Mouse (Mus musculus) cerebellum, postnatal 10 days (tissue): ENCODE measurements around the gene Btbd9.
"Not testable (repeated sequence)": the region's sequence is repeated elsewhere in the genome, so short reads cannot be mapped to it uniquely, and the experiment has no call there.

ENCODE experiments used
- DNase-seq, 2 experiments: peaks; one replicate each; pipeline ENCODE4 v3.0.0; 2021; ENCODE audit warnings: mixed read lengths in 2 of 2

Gene Btbd9

DNA sequence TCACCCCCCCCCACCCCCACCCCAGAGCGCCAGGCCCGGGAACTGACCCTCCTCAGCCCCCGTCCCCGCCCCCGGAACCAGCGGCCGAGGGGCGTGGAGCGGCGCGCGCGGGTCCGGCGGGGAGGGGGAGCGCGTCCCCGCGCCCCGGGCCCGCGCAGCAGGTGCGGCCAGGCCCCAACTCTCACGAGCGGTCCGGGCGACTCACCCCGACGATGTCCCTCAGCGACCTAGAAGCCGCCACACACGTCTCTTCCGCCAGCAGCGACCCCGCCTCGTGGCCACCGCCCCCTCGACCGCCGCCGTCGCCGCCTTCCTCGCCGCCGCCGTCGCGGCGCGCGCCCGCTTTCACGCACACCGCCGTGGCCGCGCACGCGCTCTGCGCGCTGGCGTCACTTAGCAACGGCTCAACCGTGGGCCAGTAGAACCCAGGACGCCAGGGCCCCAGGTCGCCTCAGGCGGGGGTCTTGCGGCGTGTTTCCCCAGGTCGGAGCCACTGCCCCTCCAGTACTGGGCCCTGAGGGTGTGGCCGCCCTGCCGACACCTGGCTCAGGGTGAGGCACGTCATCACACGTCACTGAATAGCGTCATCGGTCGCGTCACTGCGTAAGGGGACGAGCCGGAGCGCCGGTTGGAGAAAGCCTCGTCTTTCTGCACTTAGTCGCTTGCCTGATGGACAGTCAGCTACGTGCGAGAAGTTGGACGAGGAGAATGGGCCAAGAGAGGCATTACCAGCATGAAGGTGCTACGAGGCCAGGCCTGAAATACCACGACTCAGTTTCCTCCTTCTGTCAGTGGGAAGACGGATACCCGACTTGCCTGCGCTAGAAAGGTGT, at the start of gene Btbd9:
TSS of gene Btbd9 (minus strand) at position 548 of the 833 bp plus-strand sequence.
- DNase-seq = peak; percentile 97 to 98

DNA sequence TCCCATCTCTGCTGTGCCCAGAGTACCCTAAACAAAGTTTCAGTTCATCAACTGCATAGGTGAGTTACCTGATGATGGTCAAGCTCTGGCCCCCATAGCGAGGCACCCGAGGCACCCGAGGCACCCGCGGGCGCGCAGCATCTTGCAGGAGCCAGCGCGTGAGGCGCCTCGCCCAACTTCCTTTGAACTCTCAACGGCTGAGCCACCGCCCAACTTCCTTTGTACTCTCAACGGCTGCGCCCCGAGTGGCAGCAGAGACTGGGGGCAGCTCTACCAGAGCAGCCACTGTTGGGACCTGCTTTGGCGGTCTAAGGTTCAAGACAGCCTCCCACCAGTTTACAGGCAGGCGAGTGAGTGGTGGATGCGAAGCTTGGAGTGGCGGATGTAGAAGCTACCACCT, 47.8 kb upstream of the Btbd9 start, which contains the start of gene Dnah8:
TSS of gene Dnah8 (plus strand) at position 223 of the 400 bp plus-strand sequence.
- not testable (repeated sequence) for DNase-seq

DNA sequence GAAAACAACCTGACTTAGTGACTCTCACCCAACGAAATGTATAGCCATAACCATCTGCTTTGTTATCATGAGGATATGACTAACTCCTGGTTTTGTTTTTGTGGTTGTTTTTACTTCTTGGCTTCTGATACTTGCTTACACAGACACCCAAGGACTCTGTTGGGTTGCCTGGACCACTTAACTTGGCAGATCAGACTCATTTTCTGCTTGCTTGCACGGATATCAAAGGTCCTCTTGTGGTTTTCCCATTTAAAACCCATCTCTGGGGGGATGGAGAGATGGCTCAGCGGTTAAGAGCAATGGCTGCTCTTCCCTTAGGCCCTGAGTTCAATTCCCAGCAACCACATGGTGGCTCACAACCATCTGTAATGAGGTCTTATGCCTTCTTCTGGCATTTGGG, 46.9 kb upstream of the Btbd9 start:
- no peak for DNase-seq

DNA sequence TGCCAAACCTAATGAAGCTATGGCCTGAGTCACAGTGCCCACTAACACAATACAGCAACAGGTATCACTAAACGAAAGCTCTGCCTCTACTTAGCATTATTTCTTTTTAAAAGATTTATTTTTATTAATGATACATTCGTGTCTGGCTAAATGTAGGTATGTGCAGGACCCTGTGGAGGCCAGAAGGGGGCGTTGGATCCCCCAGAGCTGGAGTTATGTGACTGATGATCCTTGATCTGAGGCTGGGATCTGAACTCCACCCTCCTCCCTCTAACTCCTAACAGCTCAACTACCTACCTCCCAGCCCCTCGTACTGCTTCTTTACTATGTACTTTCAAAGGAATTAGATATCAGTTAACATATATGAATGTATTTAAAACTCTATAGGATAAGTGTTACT, 45.2 kb upstream of the Btbd9 start:
- no peak for DNase-seq

DNA sequence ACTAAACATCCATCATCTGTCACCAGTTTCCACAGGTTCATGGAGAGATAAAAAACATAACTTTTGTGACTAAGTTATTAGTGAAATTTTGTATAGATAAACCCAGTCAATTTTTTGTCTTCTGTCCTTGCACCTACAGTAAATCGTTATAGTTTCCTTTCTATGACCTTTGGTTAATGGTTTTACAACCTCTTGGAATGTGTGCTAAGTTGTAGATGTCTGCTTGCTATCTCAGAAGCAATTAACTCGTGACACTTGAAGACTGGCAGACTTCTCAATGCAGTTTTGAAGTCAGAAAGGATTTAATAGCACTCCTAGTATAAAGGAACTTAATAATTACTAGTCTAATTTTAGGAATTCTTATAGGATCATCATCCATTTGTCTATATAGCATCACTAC, 44.3 kb upstream of the Btbd9 start:
- no peak for DNase-seq

DNA sequence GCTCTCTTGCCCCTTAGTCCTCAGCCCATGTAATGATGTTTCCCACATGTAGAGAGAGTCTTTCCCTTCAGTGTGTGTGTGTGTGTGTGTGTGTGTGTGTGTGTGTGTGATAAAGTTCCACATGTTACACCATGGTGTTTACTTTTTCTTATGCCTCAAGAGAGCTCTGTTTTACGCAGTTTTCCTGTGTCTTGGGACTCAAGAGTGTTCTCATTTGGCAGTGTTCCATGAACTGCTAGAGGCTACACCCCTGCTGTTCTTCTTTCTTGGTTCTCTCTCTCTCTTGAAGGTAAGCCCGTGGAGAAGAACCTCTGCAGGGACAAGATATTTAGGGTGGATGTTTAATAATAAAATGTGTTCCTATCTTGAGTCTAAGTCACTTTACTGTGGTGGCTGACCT, 42.9 kb upstream of the Btbd9 start:
- no peak for DNase-seq

DNA sequence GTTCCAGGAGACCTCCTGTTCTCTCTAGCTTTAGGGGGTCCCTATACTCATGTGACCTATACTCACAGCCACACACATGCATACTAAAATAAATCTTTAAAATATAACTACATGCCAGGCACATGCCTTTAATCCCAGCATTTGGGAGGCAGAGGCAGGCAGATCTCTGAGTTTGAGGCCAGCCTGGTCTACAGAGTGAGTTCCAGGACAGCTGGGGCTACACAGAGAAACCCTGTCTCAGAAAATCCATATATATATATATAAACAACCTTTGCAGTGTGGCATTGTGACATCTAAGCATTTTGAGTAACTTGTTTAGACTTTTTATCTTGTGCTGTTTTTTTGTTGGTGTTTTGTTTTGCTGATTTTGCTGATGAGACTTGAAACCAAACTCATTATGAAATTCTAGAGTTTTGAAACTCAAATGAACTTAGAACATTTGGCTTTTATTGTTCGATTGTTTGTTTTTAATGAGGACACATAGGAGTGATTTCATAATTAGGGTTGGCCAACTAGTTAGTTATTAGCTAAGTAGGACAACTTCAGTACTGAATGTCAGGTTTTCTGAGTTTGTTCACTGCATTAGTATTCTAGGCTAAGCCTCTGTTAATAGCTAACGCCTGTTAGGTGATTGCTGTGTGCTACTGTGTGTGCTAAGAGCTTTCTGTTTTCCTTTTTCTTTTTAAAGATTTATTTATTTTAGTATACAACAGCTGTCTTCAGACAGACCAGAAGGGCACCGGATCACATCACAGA, 42.0 kb upstream of the Btbd9 start:
- no peak for DNase-seq

DNA sequence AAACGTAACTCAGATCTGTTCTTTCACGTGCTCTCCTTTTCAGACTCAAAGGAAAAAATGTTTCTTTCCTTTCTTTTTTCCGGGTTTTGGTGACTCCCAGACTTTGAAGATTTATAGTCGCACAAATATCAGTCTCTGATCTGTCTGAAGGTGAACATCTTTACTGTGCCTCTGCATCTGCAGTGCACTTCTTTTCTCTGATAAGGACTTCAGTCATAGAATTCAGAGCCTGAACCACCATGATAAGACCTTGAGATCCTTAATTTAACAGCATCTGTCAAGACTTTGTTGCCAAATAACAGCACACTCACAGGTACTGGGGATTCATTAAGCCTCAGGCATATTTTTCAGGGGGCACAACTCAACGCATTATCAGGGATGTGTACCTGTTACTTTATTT, 39.9 kb upstream of the Btbd9 start:
- DNase-seq = no peak

DNA sequence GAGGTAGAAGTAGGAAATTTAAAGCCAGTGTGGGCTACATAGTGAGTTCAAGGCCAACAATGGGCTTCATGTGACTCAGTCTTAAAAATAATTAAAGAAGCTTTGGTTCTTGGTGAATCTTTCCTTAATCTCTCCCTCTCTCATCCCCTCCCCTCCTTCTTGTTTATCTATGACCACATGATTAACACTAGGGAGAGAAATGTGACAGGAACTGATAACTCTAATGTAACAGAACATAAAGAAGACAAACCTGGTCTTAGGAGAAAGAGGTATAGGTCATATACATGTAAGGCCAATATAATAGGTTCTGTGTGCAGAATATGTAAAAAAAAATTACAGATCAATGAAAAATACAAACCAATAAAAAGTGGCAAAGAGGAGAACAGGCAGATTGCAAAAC, 37.1 kb upstream of the Btbd9 start:
- no peak for DNase-seq

DNA sequence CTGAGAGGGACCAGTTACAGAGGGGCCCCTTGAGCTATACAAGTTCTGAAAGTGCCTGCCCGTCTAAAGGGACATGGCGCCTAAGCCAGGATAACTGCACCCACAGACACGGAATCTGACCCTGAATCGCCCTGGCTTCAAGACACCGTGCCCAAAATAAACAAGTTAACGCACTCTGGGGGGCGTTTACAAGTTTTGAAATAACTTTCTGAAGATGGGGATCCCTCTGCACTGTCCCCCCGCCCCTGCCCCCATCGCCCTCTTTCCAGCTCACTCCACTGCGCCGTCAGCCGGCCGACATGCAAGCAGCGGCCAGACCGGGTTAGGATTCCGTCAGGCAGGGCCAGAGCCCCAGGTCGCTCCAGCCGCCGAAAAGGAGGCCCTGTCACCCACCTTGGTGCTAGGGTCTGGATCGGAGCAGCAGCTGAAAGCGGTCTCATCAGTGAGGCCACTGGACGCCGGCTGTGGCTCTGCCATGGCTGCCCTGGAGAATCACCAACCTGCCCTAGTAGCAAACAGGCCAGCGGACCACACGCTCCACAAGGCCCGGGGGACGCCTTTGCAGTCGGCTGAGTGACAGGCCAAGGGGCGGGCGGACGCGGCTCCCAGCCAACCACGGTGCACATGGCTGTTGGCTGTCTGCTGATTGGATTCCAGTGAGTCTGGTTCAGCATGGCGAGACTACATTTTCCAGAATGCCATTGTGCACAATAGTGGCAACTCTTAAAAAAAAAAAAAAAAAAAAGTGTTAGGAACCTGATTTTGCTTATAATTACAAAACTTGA, 36.0 kb upstream of the Btbd9 start:
- DNase-seq = peak; percentile 100

DNA sequence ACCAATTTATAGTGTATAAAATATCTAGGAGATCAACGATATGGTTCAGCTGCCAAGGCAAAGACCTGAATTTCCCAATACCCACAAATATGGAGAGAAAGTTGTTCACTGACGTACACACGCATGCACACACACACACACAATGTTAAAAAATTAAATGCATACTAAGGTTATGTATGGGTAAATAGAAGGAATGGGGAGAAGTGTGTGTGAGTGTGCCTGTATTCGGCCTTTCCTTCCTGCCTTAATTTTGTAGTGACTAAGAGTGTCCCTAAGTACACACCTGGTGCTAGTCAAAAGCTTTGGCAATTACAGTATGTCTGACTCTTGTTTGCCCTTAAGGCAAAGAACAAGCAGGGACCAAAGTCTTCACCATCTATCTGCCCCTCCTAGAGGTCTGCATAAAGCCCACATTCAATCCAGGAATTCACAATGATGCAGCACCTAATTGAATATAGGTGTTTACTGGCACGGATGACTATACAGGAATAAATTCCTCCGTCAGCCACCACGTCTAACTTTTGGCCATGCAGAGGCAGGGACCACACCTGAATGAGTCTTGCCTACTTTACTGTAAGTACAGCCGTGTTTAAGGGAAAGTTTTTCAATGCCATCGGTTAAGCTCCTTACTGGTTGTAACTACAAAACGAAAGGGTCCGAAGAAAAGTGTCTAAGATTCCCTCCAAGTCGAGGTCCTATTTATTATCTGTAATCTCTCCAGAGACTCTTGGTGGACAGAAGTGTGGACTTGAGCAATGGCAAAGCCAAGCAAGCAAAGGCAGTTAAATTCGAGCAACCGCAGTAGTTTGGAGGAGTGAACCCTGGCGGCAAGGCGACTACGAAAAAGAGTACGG, 35.2 kb upstream of the Btbd9 start:
- DNase-seq = no peak

DNA sequence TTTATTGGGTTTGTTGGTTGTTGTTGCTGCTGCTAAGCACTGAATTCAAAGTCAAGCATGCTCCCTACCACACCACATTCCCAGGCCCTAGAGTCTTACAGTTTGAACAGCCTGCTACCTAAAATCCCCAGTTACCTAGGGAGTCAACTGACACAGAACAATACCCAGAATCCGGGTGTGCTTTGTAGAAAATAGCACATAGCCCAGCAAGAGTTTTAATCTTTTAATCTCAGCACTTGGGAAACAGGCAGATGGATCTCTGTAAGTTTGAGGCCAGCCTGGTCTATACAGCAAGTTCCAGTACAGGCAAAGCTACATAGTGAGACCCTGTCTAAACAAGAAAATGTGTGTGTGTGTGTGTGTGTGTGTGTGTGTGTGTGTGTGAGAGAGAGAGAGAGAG, 34.5 kb upstream of the Btbd9 start:
- DNase-seq = no peak

DNA sequence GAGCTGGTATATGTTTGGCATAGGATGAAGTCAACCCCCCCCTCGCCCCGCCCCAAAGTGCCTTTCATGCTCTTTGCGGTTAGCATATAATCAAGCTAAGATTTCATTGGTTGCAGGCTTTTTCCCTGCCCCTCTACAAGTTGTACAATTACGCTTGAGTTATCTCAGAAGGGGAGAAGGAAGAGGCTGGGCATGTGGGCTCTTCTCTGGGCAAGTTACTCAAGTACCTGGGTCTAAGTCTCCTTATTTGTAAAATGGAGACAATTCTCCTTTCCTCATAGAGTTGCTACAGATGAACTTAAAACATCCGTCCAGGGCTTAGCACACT, 33.7 kb upstream of the Btbd9 start:
- DNase-seq = no peak

DNA sequence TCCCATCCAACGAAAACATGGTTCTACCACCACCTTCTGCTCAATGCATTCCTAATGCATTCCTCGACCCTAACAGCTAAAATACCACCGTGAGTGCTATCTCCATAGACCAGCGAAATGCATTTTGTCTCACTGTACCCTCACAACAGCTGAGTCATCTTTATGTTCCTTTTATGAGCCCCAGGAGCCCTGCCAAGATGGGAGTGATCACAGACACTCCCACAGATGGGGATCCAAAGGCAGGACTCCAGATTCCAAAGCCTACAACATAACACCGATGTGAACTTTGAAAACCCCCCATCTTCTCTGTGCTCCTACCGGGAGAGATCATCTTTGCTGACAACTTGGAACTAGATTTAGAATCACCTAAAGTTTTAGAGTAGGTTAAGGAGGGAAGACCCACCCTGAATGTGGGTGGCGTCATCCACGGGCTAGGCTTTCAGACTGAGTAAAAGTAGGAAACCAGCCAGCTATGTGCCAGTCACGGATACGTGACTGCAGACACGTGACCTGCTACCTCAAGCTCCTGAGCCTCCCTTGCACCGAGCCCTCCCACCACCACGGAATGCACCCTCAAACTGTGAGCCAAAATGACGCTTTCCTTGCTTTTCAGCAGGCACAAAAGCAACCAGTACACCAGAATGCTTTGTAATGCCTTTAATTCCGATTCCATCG, 33.2 kb upstream of the Btbd9 start:
- DNase-seq = peak in 1 of 2 experiments; percentile 30

DNA sequence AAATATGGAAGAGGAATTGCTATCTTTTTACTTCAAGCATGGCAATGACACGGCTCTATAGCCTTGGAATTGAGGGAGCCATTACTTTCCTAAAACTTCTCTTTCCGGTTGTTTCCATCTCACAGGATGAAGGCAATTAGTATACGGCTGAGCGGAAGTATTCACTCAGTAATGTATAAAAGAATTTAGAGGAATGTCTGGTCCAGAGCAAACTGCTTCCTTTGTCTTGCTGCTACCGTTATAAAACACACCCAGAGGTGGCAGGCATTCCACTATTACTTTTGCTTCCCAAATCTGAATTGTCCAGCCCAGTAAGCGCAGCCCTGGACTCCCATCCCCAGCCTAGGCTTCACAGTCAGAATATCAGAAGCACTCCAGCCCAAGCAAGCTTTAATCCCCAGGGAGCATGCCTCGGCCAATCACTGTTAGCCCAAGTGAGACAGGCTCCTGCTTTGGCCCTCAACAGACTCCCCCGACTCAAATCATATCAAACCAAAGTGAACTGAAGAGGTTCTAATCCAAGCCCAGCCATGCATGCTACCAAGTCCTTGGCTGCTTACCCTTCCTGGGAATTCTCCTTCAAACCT, 31.7 kb upstream of the Btbd9 start:
- peak in 1 of 2 experiments; percentile 40 for DNase-seq

DNA sequence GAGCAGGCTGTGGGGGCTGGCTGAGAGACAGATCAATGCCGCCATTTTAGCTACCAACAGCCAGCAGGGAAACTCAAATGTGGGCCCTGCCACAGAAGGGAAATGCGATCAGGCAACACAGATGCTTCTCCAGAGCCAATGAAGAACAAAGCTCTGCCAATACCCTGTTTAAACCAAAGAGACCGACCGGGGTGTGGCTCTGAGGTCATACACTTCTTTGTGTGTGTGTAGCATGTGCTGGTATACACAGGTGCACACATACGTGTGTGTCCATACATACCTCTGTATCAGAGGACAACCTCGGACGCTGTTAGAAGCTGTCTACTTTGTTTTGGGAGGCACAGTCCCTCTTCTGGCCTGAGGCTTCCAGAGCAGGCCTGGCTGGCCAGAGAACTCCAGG, 31.0 kb upstream of the Btbd9 start:
- DNase-seq = no peak

DNA sequence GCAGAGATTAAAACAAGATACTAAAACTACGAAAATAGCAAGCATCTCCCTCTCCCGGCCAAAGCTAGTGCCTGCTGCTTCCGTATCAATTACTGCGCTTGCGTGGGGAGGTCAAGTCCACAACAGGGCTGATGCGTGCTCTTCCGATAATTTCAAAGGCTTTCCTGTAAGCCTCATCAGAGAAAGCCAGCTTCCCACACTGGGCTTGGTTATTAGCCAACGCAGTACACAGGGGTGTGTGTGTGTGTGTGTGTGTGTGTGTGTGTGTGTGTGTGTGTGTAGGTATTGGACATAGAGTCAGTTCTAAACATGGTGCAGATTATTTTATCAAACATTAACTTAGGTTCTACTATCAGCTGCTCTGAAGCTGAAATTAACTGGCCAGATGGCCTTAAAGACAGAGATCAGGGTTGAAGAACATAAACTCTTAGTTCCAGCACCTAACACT, 30.4 kb upstream of the Btbd9 start:
- no peak for DNase-seq

DNA sequence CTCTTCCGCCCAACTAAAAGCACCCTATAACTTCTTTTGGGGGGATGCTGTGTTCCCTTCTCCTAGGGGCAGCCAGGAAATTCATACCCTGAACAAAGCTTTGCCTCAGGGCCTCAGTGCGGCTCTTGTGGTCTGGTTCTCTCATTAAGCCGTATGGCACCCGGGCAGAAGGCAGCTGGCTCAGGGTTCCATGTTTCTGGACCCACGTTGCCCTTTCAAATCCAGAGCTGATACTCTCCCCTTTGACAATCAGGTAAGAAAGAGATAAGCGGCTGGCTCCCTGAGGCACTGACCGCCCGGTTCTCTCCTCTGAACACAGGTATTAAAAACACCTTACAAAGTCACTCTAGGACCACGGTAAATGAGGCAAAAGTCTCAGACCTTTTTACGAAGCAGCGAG, 29.9 kb upstream of the Btbd9 start:
- DNase-seq = no peak

DNA sequence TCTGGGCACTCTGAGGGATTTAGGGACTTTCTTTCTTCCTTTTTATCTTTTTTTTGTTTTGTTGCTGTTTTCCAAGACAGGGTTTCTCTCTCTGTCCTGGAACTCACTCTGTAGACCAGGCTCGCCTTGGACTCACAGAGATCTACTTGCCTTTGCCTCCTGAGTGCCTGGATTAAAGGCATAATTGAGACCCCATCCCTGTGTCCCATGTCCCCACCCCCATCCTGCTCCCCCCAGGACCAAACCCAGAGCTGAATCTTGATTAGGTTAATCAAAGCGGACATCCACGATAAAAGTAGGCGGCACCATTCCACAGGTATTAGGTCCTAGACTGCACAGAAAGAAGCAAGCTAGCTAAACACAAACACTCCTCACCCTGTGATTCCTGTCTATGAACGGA, 28.7 kb upstream of the Btbd9 start:
- DNase-seq = no peak

DNA sequence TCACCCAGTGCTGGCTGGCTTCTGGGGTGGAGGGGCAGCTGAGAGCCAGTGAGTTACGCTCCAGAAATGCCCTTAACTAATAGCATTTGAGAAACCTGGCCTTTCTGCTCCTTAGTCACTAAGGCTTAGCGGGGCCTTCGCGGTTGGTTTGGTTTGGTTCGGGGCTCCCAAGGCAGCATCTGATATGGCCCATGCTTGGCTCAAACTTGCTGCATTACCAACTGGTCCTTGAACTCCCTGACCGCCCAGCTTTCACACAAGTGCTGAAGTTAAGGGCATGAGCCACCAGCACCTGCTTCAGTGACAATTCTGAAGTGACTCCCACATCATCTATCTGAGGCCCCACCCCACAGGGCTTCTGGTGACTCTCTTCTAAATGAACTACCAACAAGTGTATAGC, 28.0 kb upstream of the Btbd9 start:
- DNase-seq = no peak

DNA sequence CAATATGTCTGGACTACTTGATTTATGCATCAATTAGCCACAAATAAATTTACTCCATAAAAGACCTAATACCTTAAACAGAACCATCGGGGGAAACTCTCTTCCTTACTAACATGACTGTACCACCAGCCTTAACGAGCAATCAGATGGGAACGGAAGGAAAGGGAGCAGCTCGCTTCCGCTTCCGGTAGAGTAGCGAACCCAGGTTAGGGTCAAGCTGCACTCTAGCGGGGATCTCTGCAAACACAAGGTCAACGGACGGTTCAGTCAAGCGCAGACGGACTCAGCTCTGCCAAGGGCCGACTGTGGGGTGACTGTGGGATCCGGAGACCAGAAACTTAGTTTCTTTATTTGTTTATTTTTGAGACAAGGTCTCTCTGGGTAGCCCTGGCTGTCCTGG, 25.9 kb upstream of the Btbd9 start:
- DNase-seq = no peak

DNA sequence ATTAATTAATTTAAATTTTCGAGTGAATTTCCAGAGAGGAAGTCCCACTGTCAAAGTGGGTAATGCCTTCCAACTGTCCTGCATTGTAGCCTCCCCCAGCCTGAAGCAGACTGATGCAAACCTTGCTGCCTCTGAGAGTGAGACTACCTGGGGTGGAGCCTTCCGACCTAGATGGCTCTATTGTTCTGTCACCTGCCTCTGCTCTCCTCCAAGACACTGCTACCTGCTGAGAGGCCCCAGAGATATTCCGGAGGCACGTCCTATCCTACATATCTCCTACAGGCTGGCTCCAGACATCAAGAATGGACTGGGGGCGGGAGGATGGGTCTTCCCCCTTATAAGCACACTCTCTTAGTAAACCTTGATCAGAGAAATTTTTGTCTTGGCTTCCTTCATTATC, 22.0 kb upstream of the Btbd9 start:
- no peak for DNase-seq
